Mouse (Mus musculus): Measurements from ENCODE around the gene Sh2d3c.

GRCm38 (mm10) chr2:32776192-32776591 lies 55.3 kb downstream of the Sh2d3c start:
- TF ChIP-seq CTCF (IDR thresholded peaks at IDR 0.05; ENCODE audit: insufficient read depth, low read length) (no peak), POLR2A (IDR thresholded peaks at IDR 0.05; ENCODE audit: borderline replicate concordance, extremely low read depth, low read depth, low read length) (no peak)

Data from lung, adult 2 months (tissue).